Mouse (Mus musculus) MEL (cell line): Measurements from ENCODE around the gene Ctsw. TPM values are rescaled to one million over a fixed set of nuclear protein-coding genes. Genes with fewer than 3 reads are reported as not detected.
"Not testable (repeated sequence)": the region's sequence is repeated elsewhere in the genome, so short reads cannot be mapped to it uniquely, and the experiment has no call there.

Source experiments
- DNase-seq: peaks from one replicate; pipeline ENCODE4 v3.0.0; 2011; ENCODE audit warnings: low read depth, low spot score
- H3K27ac ChIP-seq: 2 replicates; pipeline ENCODE4 v1.5.1; 2012; ENCODE audit warnings: low read depth, mild to moderate bottlenecking, control low read depth, low read length, moderate library complexity; ENCODE audit not compliant: control insufficient read depth
- H3K27me3 ChIP-seq, 2 experiments: fragments of 150-350 bp in 1 of 2; sonication (generic) in 1 of 2; 2 replicates each; pipeline ENCODE4 v1.6.1; 2012; ENCODE audit warnings: low read length in 2 of 2, mild to moderate bottlenecking in 2 of 2, improper control_type of control experiment in 1 of 2, moderate library complexity in 1 of 2; ENCODE audit not compliant: insufficient read depth in 2 of 2, control insufficient read depth in 1 of 2
- H3K36me3 ChIP-seq, 2 experiments: 2 replicates each; pipeline ENCODE4 v1.6.1; 2012 to 2014; ENCODE audit warnings: low read length in 2 of 2, improper control_type of control experiment in 1 of 2, inconsistent platforms in 1 of 2, mild to moderate bottlenecking in 1 of 2; ENCODE audit not compliant: insufficient read depth in 2 of 2, control insufficient read depth in 1 of 2
- H3K4me1 ChIP-seq, 2 experiments: fragments of 150-350 bp in 1 of 2; sonication (generic) in 1 of 2; 2 replicates each; pipeline ENCODE4 v1.6.1; 2012; ENCODE audit warnings: low read length in 2 of 2, improper control_type of control experiment in 1 of 2, mild to moderate bottlenecking in 1 of 2; ENCODE audit not compliant: insufficient read depth in 2 of 2, control insufficient read depth in 1 of 2
- H3K4me3 ChIP-seq, 2 experiments: fragments of 150-350 bp in 1 of 2; sonication (generic) in 1 of 2; 2 replicates each; pipeline ENCODE4 v1.5.1; 2012; ENCODE audit warnings: low read depth in 2 of 2, low read length in 2 of 2, mild to moderate bottlenecking in 2 of 2, moderate library complexity in 2 of 2, control low read depth in 1 of 2, improper control_type of control experiment in 1 of 2; ENCODE audit not compliant: control insufficient read depth in 1 of 2, insufficient read depth in 1 of 2
- H3K79me2 ChIP-seq: 2 replicates; pipeline ENCODE4 v1.6.1; 2012; ENCODE audit warnings: mild to moderate bottlenecking, low read length, moderate library complexity; ENCODE audit not compliant: control insufficient read depth, poor library complexity, insufficient read depth
- H3K9ac ChIP-seq: 2 replicates; pipeline ENCODE4 v1.6.1; 2012; ENCODE audit warnings: low read depth, mild to moderate bottlenecking, control low read depth, low read length, moderate library complexity; ENCODE audit not compliant: control insufficient read depth, poor library complexity, severe bottlenecking
- H3K9me3 ChIP-seq: fragments of 150-350 bp; sonication (generic); replicated peaks from 2 replicates; pipeline ENCODE4 v1.6.1; 2012; ENCODE audit warnings: mild to moderate bottlenecking, low read length, improper control_type of control experiment, moderate library complexity; ENCODE audit not compliant: insufficient read depth
- CHD2 ChIP-seq: IDR thresholded peaks from 2 replicates; pipeline ENCODE4 v1.6.1; 2011; ENCODE audit warnings: low read length, improper control_type of control experiment
- E2F4 ChIP-seq: IDR thresholded peaks from 2 replicates; pipeline ENCODE4 v1.6.1; 2011; ENCODE audit warnings: low read depth, low read length, improper control_type of control experiment, borderline replicate concordance
- ELF1 ChIP-seq: IDR thresholded peaks from 2 replicates; pipeline ENCODE4 v1.6.1; 2014; ENCODE audit warnings: low read depth, mild to moderate bottlenecking, inconsistent platforms, low read length, improper control_type of control experiment, moderate library complexity
- EP300 ChIP-seq, 2 experiments: IDR thresholded peaks; 2 replicates each; pipeline ENCODE4 v1.6.1; 2011; ENCODE audit warnings: improper control_type of control experiment in 2 of 2, low read length in 2 of 2, low read depth in 1 of 2, mild to moderate bottlenecking in 1 of 2
- HCFC1 ChIP-seq: IDR thresholded peaks from 2 replicates; pipeline ENCODE4 v1.6.1; 2012; ENCODE audit warnings: low read depth, mild to moderate bottlenecking, inconsistent platforms, low read length, improper control_type of control experiment, moderate library complexity
- JUND ChIP-seq: IDR thresholded peaks from 2 replicates; pipeline ENCODE4 v1.6.1; 2011; ENCODE audit warnings: low read depth, mild to moderate bottlenecking, improper control_type of control experiment, low read length
- KAT2A ChIP-seq: conservative IDR thresholded peaks from 2 replicates; pipeline ENCODE4 v1.6.1; 2012; ENCODE audit warnings: low read depth, low read length, improper control_type of control experiment, inconsistent platforms
- MAFK ChIP-seq: IDR thresholded peaks from 2 replicates; pipeline ENCODE4 v1.6.1; 2011; ENCODE audit warnings: low read depth, mild to moderate bottlenecking, low read length, improper control_type of control experiment, borderline replicate concordance
- MAX ChIP-seq: IDR thresholded peaks from 2 replicates; pipeline ENCODE4 v1.6.1; 2011; ENCODE audit warnings: low read length, improper control_type of control experiment
- MXI1 ChIP-seq: IDR thresholded peaks from 2 replicates; pipeline ENCODE4 v1.6.1; 2011; ENCODE audit warnings: mild to moderate bottlenecking, low read depth, low read length, improper control_type of control experiment
- MYB ChIP-seq: IDR thresholded peaks from 2 replicates; pipeline ENCODE4 v1.6.1; 2011; ENCODE audit warnings: mild to moderate bottlenecking, low read depth, low read length, improper control_type of control experiment
- MYC ChIP-seq: IDR thresholded peaks from 2 replicates; pipeline ENCODE4 v1.6.1; 2011; ENCODE audit warnings: low read depth, mild to moderate bottlenecking, low read length, improper control_type of control experiment, moderate library complexity
- NELFE ChIP-seq: IDR thresholded peaks from 2 replicates; pipeline ENCODE4 v1.6.1; 2011; ENCODE audit warnings: low read depth, low read length, improper control_type of control experiment
- POLR2A ChIP-seq, 2 experiments: IDR thresholded peaks; 2 replicates each; pipeline ENCODE4 v1.6.1; 2011 to 2012; ENCODE audit warnings: low read length in 2 of 2, mild to moderate bottlenecking in 2 of 2, control low read depth in 1 of 2, improper control_type of control experiment in 1 of 2, low read depth in 1 of 2, moderate library complexity in 1 of 2; ENCODE audit not compliant: control insufficient read depth in 1 of 2, insufficient read depth in 1 of 2, poor library complexity in 1 of 2
- POLR2AphosphoS2 ChIP-seq: IDR thresholded peaks from 2 replicates; pipeline ENCODE4 v1.6.1; 2011; ENCODE audit warnings: low read length, improper control_type of control experiment
- POLR2AphosphoS5 ChIP-seq: IDR thresholded peaks from 2 replicates; pipeline ENCODE4 v1.6.1; 2012; ENCODE audit warnings: low read depth, borderline replicate concordance, mild to moderate bottlenecking, inconsistent platforms, low read length, moderate library complexity, mixed read lengths
- SIN3A ChIP-seq: IDR thresholded peaks from 2 replicates; pipeline ENCODE4 v1.6.1; 2012; ENCODE audit warnings: low read length, improper control_type of control experiment, inconsistent platforms
- SMC3 ChIP-seq: IDR thresholded peaks from 2 replicates; pipeline ENCODE4 v1.6.1; 2011; ENCODE audit warnings: low read depth, low read length, improper control_type of control experiment
- TBP ChIP-seq: IDR thresholded peaks from 2 replicates; pipeline ENCODE4 v1.8.0; 2011; ENCODE audit warnings: low read depth, low read length, improper control_type of control experiment
- UBTF ChIP-seq: IDR thresholded peaks from 2 replicates; pipeline ENCODE4 v1.6.1; 2012; ENCODE audit warnings: low read depth, mild to moderate bottlenecking, inconsistent platforms, low read length, improper control_type of control experiment, moderate library complexity, borderline replicate concordance; ENCODE audit not compliant: insufficient read depth
- USF2 ChIP-seq, 2 experiments: IDR thresholded peaks; 2 replicates each; pipeline ENCODE4 v1.6.1; 2011 to 2012; ENCODE audit warnings: improper control_type of control experiment in 2 of 2, low read length in 2 of 2, borderline replicate concordance in 1 of 2, inconsistent platforms in 1 of 2, low read depth in 1 of 2, mild to moderate bottlenecking in 1 of 2; ENCODE audit not compliant: insufficient read depth in 1 of 2
- ZMIZ1 ChIP-seq: IDR thresholded peaks from 2 replicates; pipeline ENCODE4 v1.6.1; 2012; ENCODE audit warnings: low read depth, mild to moderate bottlenecking, inconsistent platforms, low read length, improper control_type of control experiment, moderate library complexity
- ZNF384 ChIP-seq: IDR thresholded peaks from 2 replicates; pipeline ENCODE4 v1.6.1; 2012; ENCODE audit warnings: low read depth, mild to moderate bottlenecking, inconsistent platforms, low read length, improper control_type of control experiment
- polyA plus RNA-seq, 2 experiments: library from polyadenylated mRNA; stranded (reverse) in 1 of 2; unstranded in 1 of 2; fragments of >175 nt in 1 of 2; fragments of >200 nt in 1 of 2; gene quantifications; 2 replicates each; pipeline versions ENCODE4 v1.2.1 to v1.2.4; 2012; ENCODE audit warnings: low replicate concordance in 2 of 2, low read depth in 1 of 2; ENCODE audit not compliant: insufficient read length in 2 of 2, insufficient read depth in 1 of 2, missing spikeins in 1 of 2
- total RNA-seq: library from RNA; depleted of rRNA; stranded (reverse); fragments of 300-350 nt; gene quantifications from 2 replicates; pipeline ENCODE4 v1.2.3, GENCODE M21; 2012

Ctsw gene
- total and polyA plus RNA-seq, 3 experiments, result 0.15 to 0.39 TPM; not detected in 1

DNA sequence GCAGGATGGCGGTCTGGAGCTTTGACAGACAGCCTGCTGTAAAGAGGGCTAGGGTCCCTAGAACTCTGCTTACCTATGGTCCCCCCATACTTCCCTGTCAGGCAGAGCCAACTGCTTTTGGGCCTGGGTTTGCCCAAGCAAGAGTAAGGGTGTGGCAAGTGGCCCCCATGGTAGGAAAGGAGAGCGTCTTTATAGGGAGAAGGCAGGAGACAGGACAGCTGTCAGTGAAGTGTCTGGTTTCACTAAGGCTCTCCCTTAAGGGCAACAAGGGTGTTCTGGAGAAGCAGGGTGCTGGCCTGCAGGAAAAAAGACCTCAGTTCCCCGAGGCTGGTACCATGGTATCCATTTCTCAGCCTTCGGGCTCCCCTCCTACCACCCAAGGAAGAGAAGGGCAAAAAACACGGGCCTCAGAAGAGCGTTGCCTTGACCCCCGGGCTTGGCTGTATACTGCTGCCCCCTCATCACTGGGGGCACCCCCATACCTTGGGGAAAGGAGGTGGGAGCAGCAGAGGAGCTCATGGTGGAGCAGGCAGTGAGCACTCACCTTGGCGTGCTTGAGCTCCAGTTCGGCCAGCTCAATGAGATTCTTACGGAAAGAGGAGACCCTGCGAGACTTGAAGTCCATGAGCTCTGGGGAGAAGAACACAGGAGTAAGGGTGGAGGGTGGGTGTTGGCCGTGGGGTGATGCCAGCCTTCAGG lies 27.2 kb upstream of the Ctsw start:
- H3K79me2 ChIP-seq, result peaks cover 27% of the 10 kb centered on the region
- H3K36me3 ChIP-seq, result peaks cover 0 to 10% of the 10 kb centered on the region in 2 experiments
- H3K4me1 ChIP-seq, result no peaks in the 10 kb centered on the region
- no peak overlapping the region for H3K4me3 ChIP-seq
- TF ChIP-seq CHD2 (no peak), E2F4 (no peak), MXI1 (no peak), POLR2AphosphoS2 (peak; percentile 66; the same call in 1 of the 2 replicates), MYC (no peak), UBTF (no peak), ELF1 (no peak), MAX (no peak), SMC3 (no peak), MAFK (no peak), MYB (peak; percentile 48; the same call in 1 of the 2 replicates), POLR2A (IDR thresholded peaks at IDR 0.05; ENCODE audit: control insufficient read depth in 1 of 2, insufficient read depth in 1 of 2, low read depth in 1 of 2, low read length in 2 of 2, poor library complexity in 1 of 2) (peak in 1 of 2 experiments; percentile 37; a peak in 1 of 4 replicates), TBP (no peak), SIN3A (no peak), JUND (no peak), ZMIZ1 (0 out of 2 replicates have a peak, but pooled peaks have one; percentile 72), EP300 (IDR thresholded peaks at IDR 0.05; ENCODE audit: low read depth in 1 of 2, low read length in 2 of 2) (no peak), NELFE (no peak), HCFC1 (no peak)
- TF ChIP-seq, all 39 proteins: peak for 4
- Histone ChIP-seq H3K9me3 (no peaks in the 10 kb centered on the region), H3K27ac (no peak overlapping the region), H3K9ac (no peak overlapping the region), H3K27me3 (no peaks in the 10 kb centered on the region)
- DNase-seq, result peak; percentile 40

DNA sequence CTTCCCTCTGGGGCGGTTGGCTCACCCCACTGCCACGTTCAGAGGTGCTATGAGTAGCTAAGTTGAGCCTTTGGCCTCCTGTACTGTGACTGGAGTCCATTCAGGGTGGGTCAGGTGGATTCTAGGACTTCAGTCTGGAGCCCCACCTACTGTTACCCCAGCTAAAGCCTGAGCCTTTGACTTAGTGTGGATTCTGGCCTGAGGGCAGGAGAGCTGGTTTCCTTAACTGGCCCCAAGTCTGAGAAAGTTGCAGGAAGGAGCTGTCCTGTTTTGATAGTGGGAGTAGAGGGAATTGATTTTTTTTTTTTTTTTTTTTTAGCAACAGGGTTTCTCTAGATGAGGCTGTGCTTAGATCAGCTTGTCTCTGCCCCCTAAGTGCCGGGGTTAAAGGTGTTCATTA lies 26.0 kb upstream of the Ctsw start:
- no peaks in the 10 kb centered on the region for H3K4me1 ChIP-seq
- H3K79me2 ChIP-seq, result peaks cover 29% of the 10 kb centered on the region
- TF ChIP-seq POLR2AphosphoS2 (peak; percentile 55), USF2 (IDR thresholded peaks at IDR 0.05; ENCODE audit: borderline replicate concordance in 1 of 2, insufficient read depth in 1 of 2, low read depth in 1 of 2, low read length in 2 of 2) (no peak), ZNF384 (peak; percentile 51), POLR2AphosphoS5 (no peak), SMC3 (no peak), HCFC1 (no peak), JUND (no peak), KAT2A (no peak), CHD2 (no peak), MXI1 (no peak)
- no peak for DNase-seq
- no peaks in the 10 kb centered on the region for H3K27me3 ChIP-seq
- no peak overlapping the region for H3K4me3 ChIP-seq
- peaks cover 0 to 10% of the 10 kb centered on the region in 2 experiments for H3K36me3 ChIP-seq
- no peaks in the 10 kb centered on the region for H3K9me3 ChIP-seq
- H3K27ac ChIP-seq, result no peak overlapping the region
- H3K9ac ChIP-seq, result no peak overlapping the region

DNA sequence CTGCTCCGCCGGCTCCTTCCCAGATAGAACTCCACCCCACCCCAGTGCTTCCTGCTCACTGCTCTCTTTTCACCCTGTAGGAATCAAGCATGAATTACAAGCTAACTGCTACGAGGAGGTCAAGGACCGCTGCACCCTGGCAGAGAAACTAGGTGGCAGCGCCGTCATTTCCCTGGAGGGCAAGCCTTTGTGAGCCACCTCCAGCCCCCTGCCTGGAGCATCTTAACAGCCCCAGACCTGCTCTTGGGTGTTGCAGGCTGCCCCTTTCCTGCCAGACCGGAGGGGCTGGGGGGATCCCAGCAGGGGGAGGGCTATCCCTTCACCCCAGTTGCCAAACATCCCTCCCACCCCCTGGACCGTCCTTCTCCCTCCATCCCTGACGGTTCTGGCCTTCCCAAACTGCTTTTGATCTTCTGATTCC lies 25.0 kb upstream of the Ctsw start:
- H3K36me3 ChIP-seq, result peaks cover 0 to 10% of the 10 kb centered on the region in 2 experiments
- H3K27ac ChIP-seq, H3K4me1 ChIP-seq, H3K27me3 ChIP-seq, DNase-seq, H3K4me3 ChIP-seq, H3K9ac ChIP-seq, H3K9me3 ChIP-seq: not testable (repeated sequence)
- peaks cover 29% of the 10 kb centered on the region for H3K79me2 ChIP-seq
